ENCODE assay signal across 9 mouse cellular contexts in genomic region chrX:52651472-52651948, GRCm38 (mm10). TPM values are rescaled to one million over a fixed set of nuclear protein-coding genes. Genes with fewer than 3 reads are reported as not detected.
DNase-seq lines count a peak whose midpoint lies in the region; ATAC-seq and TF ChIP-seq lines count a peak whose summit lies in the region.
"Had no signal": no experiment of that assay in that cellular context is flagged by ENCODE, and none has a peak within 500 bp of the region (broad histone marks: within the 10 kb centered on the region; RNA-seq: fewer than 3 reads in every experiment).

No protein-coding gene starts in this region.

- peak overlapping the region; percentile 68 to 71 for H3K27ac ChIP-seq in heart, embryonic 14.5 days (replicated peaks in 1 of 2; ENCODE audit: control insufficient read depth in 1 of 2, insufficient read depth in 1 of 2, low read depth in 2 of 2, low read length in 2 of 2)
- no peak overlapping the region for H3K27ac ChIP-seq in heart, adult 2 months
- H3K27ac ChIP-seq in intestine, embryonic 14.5 days (ENCODE audit: low read depth): peak overlapping the region; percentile 87
- H3K27ac ChIP-seq in midbrain, embryonic 14.5 days (replicated peaks; ENCODE audit: low read depth, low read length): no peak overlapping the region

- H3K4me3 ChIP-seq in heart, embryonic 14.5 days (ENCODE audit: control insufficient read depth in 1 of 2, insufficient read depth in 1 of 2, low read depth in 1 of 2, low read length in 2 of 2): no peak overlapping the region
- no peak overlapping the region for H3K4me3 ChIP-seq in heart, adult 2 months
- no peak overlapping the region for H3K4me3 ChIP-seq in intestine, embryonic 14.5 days (ENCODE audit: low read depth, low read length)
- no peak overlapping the region for H3K4me3 ChIP-seq in midbrain, embryonic 14.5 days (replicated peaks; ENCODE audit: low read depth, low read length)

- no peaks in the 10 kb centered on the region for H3K79me2 ChIP-seq in heart, adult 2 months (replicated peaks; ENCODE audit: control insufficient read depth, insufficient read depth, low read length)

- no peak for DNase-seq in heart, adult 2 months
- peak; percentile 63 for DNase-seq in intestine, embryonic 14.5 days (ENCODE audit: low spot score)
- DNase-seq in midbrain, embryonic 14.5 days: peak; percentile 57
- no peak for DNase-seq in B cell, adult 2 months
- no peak for DNase-seq in left cerebral cortex, postnatal 36 days (ENCODE audit: low spot score in 2 of 2)
- no peak for DNase-seq in cerebellum, adult 11 months

- peaks cover 7 to 12% of the 10 kb centered on the region in 2 experiments; a peak in 2 of 4 replicates for H3K4me1 ChIP-seq in heart, embryonic 14.5 days (ENCODE audit: control insufficient read depth in 2 of 2, insufficient read depth in 2 of 2, low read length in 2 of 2)
- H3K4me1 ChIP-seq in heart, adult 2 months (ENCODE audit: control insufficient read depth, insufficient read depth, low read length): no peaks in the 10 kb centered on the region; the same call in 1 of the 2 replicates
- H3K4me1 ChIP-seq in intestine, embryonic 14.5 days (replicated peaks; ENCODE audit: control insufficient read depth, insufficient read depth, low read length): no peaks in the 10 kb centered on the region; the same call in 1 of the 2 replicates
- no peaks in the 10 kb centered on the region for H3K4me1 ChIP-seq in midbrain, embryonic 14.5 days (ENCODE audit: control insufficient read depth, insufficient read depth, low read length)

- H3K4me2 ChIP-seq in heart, embryonic 14.5 days (ENCODE audit: low read length): peak overlapping the region; percentile 26; the same call in 1 of the 2 replicates
- H3K4me2 ChIP-seq in intestine, embryonic 14.5 days (ENCODE audit: low read length): peak overlapping the region; percentile 20; the same call in 1 of the 2 replicates
- peak overlapping the region; percentile 33; the same call in 1 of the 2 replicates for H3K4me2 ChIP-seq in midbrain, embryonic 14.5 days (ENCODE audit: low read length)

- H3K36me3 ChIP-seq in heart, embryonic 14.5 days (ENCODE audit: control insufficient read depth, insufficient read depth, low read length): no peaks in the 10 kb centered on the region
- H3K36me3 ChIP-seq in heart, adult 2 months (ENCODE audit: control insufficient read depth, insufficient read depth, low read length): no peaks in the 10 kb centered on the region
- no peaks in the 10 kb centered on the region for H3K36me3 ChIP-seq in intestine, embryonic 14.5 days (ENCODE audit: control insufficient read depth, insufficient read depth, low read length)
- no peaks in the 10 kb centered on the region for H3K36me3 ChIP-seq in midbrain, embryonic 14.5 days (ENCODE audit: control insufficient read depth, insufficient read depth, low read length)
- H3K36me3 ChIP-seq: G1E had no signal

- no peak for TF ChIP-seq POLR2A in heart, adult 2 months (IDR thresholded peaks at IDR 0.05; ENCODE audit: insufficient read depth, low read depth, low read length)

- WGBS in heart, embryonic 14.5 days: 27% methylated on average over 9 of the region's 9 CpGs
- WGBS in heart, adult 2 months: 38% methylated on average over 9 of the region's 9 CpGs
- WGBS in intestine, embryonic 14.5 days: 29% methylated on average over 9 of the region's 9 CpGs
- 21% methylated on average over 9 of the region's 9 CpGs for WGBS in midbrain, embryonic 14.5 days

- H3K9ac ChIP-seq in heart, embryonic 14.5 days (ENCODE audit: low read length): peak overlapping the region; percentile 51
- H3K9ac ChIP-seq in heart, adult 2 months (ENCODE audit: low read depth, low read length): no peak overlapping the region
- H3K9ac ChIP-seq in intestine, embryonic 14.5 days (ENCODE audit: low read length): no peak overlapping the region
- no peak overlapping the region for H3K9ac ChIP-seq in midbrain, embryonic 14.5 days (replicated peaks; ENCODE audit: low read length)

- TF ChIP-seq CTCF in heart, adult 2 months (IDR thresholded peaks at IDR 0.05): no peak

- no peaks in the 10 kb centered on the region for H3K9me3 ChIP-seq in heart, embryonic 14.5 days (ENCODE audit: control insufficient read depth, low read length)
- no peaks in the 10 kb centered on the region for H3K9me3 ChIP-seq in intestine, embryonic 14.5 days (ENCODE audit: control insufficient read depth, low read length)
- H3K9me3 ChIP-seq in midbrain, embryonic 14.5 days (ENCODE audit: control insufficient read depth, low read length): no peaks in the 10 kb centered on the region
- H3K9me3 ChIP-seq: G1E had no signal

- ATAC-seq in heart, embryonic 14.5 days (ENCODE audit: insufficient number of reproducible peaks, insufficient read depth, low FRiP score, low read depth): no peak
- peak; percentile 62 for ATAC-seq in common myeloid progenitor, adult 5-6 weeks (replicated peaks; ENCODE audit: low read depth, poor library complexity, severe bottlenecking)
- ATAC-seq in intestine, embryonic 14.5 days (replicated peaks; ENCODE audit: low FRiP score, low TSS enrichment, low read depth): peak; percentile 77; the same call in 1 of the 2 replicates
- no peak for ATAC-seq in midbrain, embryonic 14.5 days (ENCODE audit: low FRiP score, low TSS enrichment)

- H3K27me3 ChIP-seq in heart, embryonic 14.5 days (ENCODE audit: control insufficient read depth, insufficient read depth, low read length): no peaks in the 10 kb centered on the region
- no peaks in the 10 kb centered on the region for H3K27me3 ChIP-seq in heart, adult 2 months (ENCODE audit: control insufficient read depth, insufficient read depth, low read length)
- H3K27me3 ChIP-seq in intestine, embryonic 14.5 days (replicated peaks; ENCODE audit: control insufficient read depth, insufficient read depth, low read length): no peaks in the 10 kb centered on the region
- no peaks in the 10 kb centered on the region for H3K27me3 ChIP-seq in midbrain, embryonic 14.5 days (ENCODE audit: control insufficient read depth, insufficient read depth, low read length)

- intact Hi-C loops in heart, adult 2 months (cut with DNase I): no loop called here
- intact Hi-C loops in left cerebral cortex, postnatal 36 days (cut with DNase I): no loop called here

- no peak for TF ChIP-seq EP300 in heart, adult 2 months (IDR thresholded peaks at IDR 0.05; ENCODE audit: insufficient read depth, low read depth, low read length)

RNA-seq across cellular contexts. Expression of gene Gpc3, which starts 37.8 kb away (rescaled TPM):
- polyA plus RNA-seq in heart, embryonic 14.5 days (2014; fragmentation: Nextera tagmentation; extraction: Ambion mirVana): 548 and 579 TPM in 2 replicates
- 10 to 100 TPM; 13.2 to 14.8 TPM for total RNA-seq in heart, adult 2 months (2021)
- polyA plus RNA-seq in heart, adult 2 months (2012; rRNA removed): 11.9 and 24.6 TPM in 2 replicates
- total RNA-seq in common myeloid progenitor, adult 5-6 weeks (2017): 2.0 and 7.9 TPM in 2 replicates
- polyA plus RNA-seq in intestine, embryonic 14.5 days (2014; fragmentation: Nextera tagmentation; extraction: Ambion mirVana): 634 and 708 TPM in 2 replicates
- 13.2 and 58.4 TPM in 2 replicates for polyA plus RNA-seq in midbrain, embryonic 14.5 days (2014; fragmentation: Nextera tagmentation; extraction: Ambion mirVana)
- 1 to 10 TPM; 3.1 to 5.2 TPM for total RNA-seq in left cerebral cortex, postnatal 36 days (2021)
- polyA plus RNA-seq: G1E had no signal

Comparison
In these comparisons a context has a peak if more than half of its experiments do, and no peak if none do; other contexts are left out.
1. H3K27ac ChIP-seq: peak in heart, embryonic 14.5 days (2 of 2) and intestine, embryonic 14.5 days (single experiment); none in heart, adult 2 months (single experiment) and midbrain, embryonic 14.5 days (single experiment).
2. ATAC-seq: peak in common myeloid progenitor, adult 5-6 weeks (single experiment) and intestine, embryonic 14.5 days (single experiment); none in heart, embryonic 14.5 days (single experiment) and midbrain, embryonic 14.5 days (single experiment).
3. DNase-seq: peak in intestine, embryonic 14.5 days (single experiment) and midbrain, embryonic 14.5 days (single experiment); none in heart, adult 2 months (0 of 2), B cell, adult 2 months (0 of 2), left cerebral cortex, postnatal 36 days (0 of 2) and cerebellum, adult 11 months (single experiment).
4. Peak in every context shown above with its lines, with median percentiles within 50 percentile points of each other: H3K4me2 ChIP-seq.